ENCODE assay signal across 15 mouse cellular contexts in genomic region chr2:26590282-26590681, GRCm38 (mm10). TPM values are rescaled to one million over a fixed set of nuclear protein-coding genes. Genes with fewer than 3 reads are reported as not detected.
DNase-seq lines count a peak whose midpoint lies in the region; ATAC-seq and TF ChIP-seq lines count a peak whose summit lies in the region.
"Had no signal": no experiment of that assay in that cellular context is flagged by ENCODE, and none has a peak within 500 bp of the region (broad histone marks: within the 10 kb centered on the region; RNA-seq: fewer than 3 reads in every experiment).

No protein-coding gene starts in this region.

- 90% methylated on average over 7 of the region's 7 CpGs for WGBS in heart, postnatal 0 days
- WGBS in heart, embryonic 10.5 days: 88% methylated on average over 7 of the region's 7 CpGs
- WGBS in liver, adult 2 months: 75% methylated on average over 7 of the region's 7 CpGs
- WGBS in intestine, embryonic 15.5 days: 89% methylated on average over 7 of the region's 7 CpGs
- WGBS in liver, postnatal 0 days (ENCODE audit: insufficient replicate concordance): 93% methylated on average over 7 of the region's 7 CpGs

- peak overlapping the region; percentile 78 for H3K4me2 ChIP-seq in heart, postnatal 0 days (ENCODE audit: low read depth, low read length)
- H3K4me2 ChIP-seq in intestine, embryonic 15.5 days (replicated peaks): 0 out of 2 replicates have a peak overlapping the region, but pooled peaks have one; percentile 6
- H3K4me2 ChIP-seq in liver, postnatal 0 days (ENCODE audit: low read depth, low read length): no peak overlapping the region

- TF ChIP-seq POLR2A in liver, adult 2 months (IDR thresholded peaks at IDR 0.05; ENCODE audit: extremely low read depth, insufficient read depth, low read length): no peak

- no peak for ATAC-seq in heart, postnatal 0 days (ENCODE audit: insufficient read depth, low read depth)
- no peak for ATAC-seq in intestine, embryonic 15.5 days
- ATAC-seq in liver, postnatal 0 days: no peak

- H3K79me2 ChIP-seq in liver, adult 2 months (ENCODE audit: control insufficient read depth, insufficient read depth, low read length): no peaks in the 10 kb centered on the region

- no peak for TF ChIP-seq CTCF in heart, postnatal 0 days (IDR thresholded peaks at IDR 0.05; ENCODE audit: low read depth)
- 0 out of 2 replicates have a peak, but pooled peaks have one; percentile 2 for TF ChIP-seq CTCF in liver, adult 2 months (IDR thresholded peaks at IDR 0.05; ENCODE audit: low read depth, low read length)
- TF ChIP-seq CTCF in liver, postnatal 0 days (IDR thresholded peaks at IDR 0.05; ENCODE audit: low read depth): no peak

- H3K27ac ChIP-seq in heart, postnatal 0 days (ENCODE audit: low read depth): peak overlapping the region; percentile 86; the same call in 1 of the 2 replicates
- no peak overlapping the region for H3K27ac ChIP-seq in heart, embryonic 10.5 days
- no peak overlapping the region for H3K27ac ChIP-seq in liver, adult 2 months (replicated peaks; ENCODE audit: insufficient read depth, low read depth, low read length)
- H3K27ac ChIP-seq in intestine, embryonic 15.5 days: no peak overlapping the region
- no peak overlapping the region for H3K27ac ChIP-seq in liver, postnatal 0 days (ENCODE audit: low read depth)
- H3K27ac ChIP-seq: macrophage had no signal

- H3K36me3 ChIP-seq in heart, postnatal 0 days (replicated peaks; ENCODE audit: control insufficient read depth, insufficient read depth, low read length): peaks cover 32% of the 10 kb centered on the region
- peaks cover 64% of the 10 kb centered on the region for H3K36me3 ChIP-seq in heart, embryonic 10.5 days
- H3K36me3 ChIP-seq in liver, adult 2 months (ENCODE audit: control insufficient read depth, insufficient read depth, low read length): peaks cover 22% of the 10 kb centered on the region; the same call in 1 of the 2 replicates
- peaks cover 9% of the 10 kb centered on the region for H3K36me3 ChIP-seq in intestine, embryonic 15.5 days
- peaks cover 18% of the 10 kb centered on the region for H3K36me3 ChIP-seq in liver, postnatal 0 days (replicated peaks; ENCODE audit: insufficient read depth, low read length)

- H3K4me1 ChIP-seq in heart, postnatal 0 days (ENCODE audit: control insufficient read depth, insufficient read depth): peaks cover 12% of the 10 kb centered on the region; the same call in 1 of the 2 replicates
- peaks cover 46% of the 10 kb centered on the region for H3K4me1 ChIP-seq in heart, embryonic 10.5 days
- H3K4me1 ChIP-seq in liver, adult 2 months (ENCODE audit: control insufficient read depth, insufficient read depth, low read length): peaks cover 14% of the 10 kb centered on the region
- peaks cover 15% of the 10 kb centered on the region; the same call in 1 of the 2 replicates for H3K4me1 ChIP-seq in intestine, embryonic 15.5 days (replicated peaks)
- H3K4me1 ChIP-seq in liver, postnatal 0 days (ENCODE audit: insufficient read depth): peaks cover 15% of the 10 kb centered on the region

- peak overlapping the region; percentile 77; the same call in 1 of the 2 replicates for H3K9ac ChIP-seq in heart, postnatal 0 days (replicated peaks; ENCODE audit: low read depth, low read length)
- H3K9ac ChIP-seq in liver, adult 2 months (ENCODE audit: low read depth, low read length): peak overlapping the region; percentile 32
- H3K9ac ChIP-seq in intestine, embryonic 15.5 days: no peak overlapping the region
- no peak overlapping the region for H3K9ac ChIP-seq in liver, postnatal 0 days (replicated peaks)

- no peak for DNase-seq in heart, postnatal 0 days (ENCODE audit: low spot score)
- DNase-seq in heart, embryonic 10.5 days (ENCODE audit: low spot score): no peak
- no peak for DNase-seq in liver, adult 2 months (ENCODE audit: extremely low read depth, low read depth, low spot score)
- DNase-seq in liver: no peak
- DNase-seq in liver, postnatal 0 days: peak; percentile 17
- no peak for DNase-seq in cerebellum, adult 11-12 months
- DNase-seq: adrenal gland, postnatal 25 days; cerebellum, adult 18-20 months had no signal

- H3K9me3 ChIP-seq in heart, postnatal 0 days (replicated peaks; ENCODE audit: control insufficient read depth, low read length): no peaks in the 10 kb centered on the region
- no peaks in the 10 kb centered on the region for H3K9me3 ChIP-seq in heart, embryonic 10.5 days
- no peaks in the 10 kb centered on the region for H3K9me3 ChIP-seq in intestine, embryonic 15.5 days
- no peaks in the 10 kb centered on the region for H3K9me3 ChIP-seq in liver, postnatal 0 days (ENCODE audit: low read length)

- no peaks in the 10 kb centered on the region for H3K27me3 ChIP-seq in heart, postnatal 0 days (ENCODE audit: control insufficient read depth, insufficient read depth, low read length)
- H3K27me3 ChIP-seq in heart, embryonic 10.5 days (ENCODE audit: insufficient read depth, poor library complexity, severe bottlenecking): peaks cover 5% of the 10 kb centered on the region; the same call in 1 of the 2 replicates
- H3K27me3 ChIP-seq in liver, adult 2 months (ENCODE audit: control insufficient read depth, insufficient read depth, low read length): no peaks in the 10 kb centered on the region
- H3K27me3 ChIP-seq in intestine, embryonic 15.5 days (replicated peaks): no peaks in the 10 kb centered on the region
- H3K27me3 ChIP-seq in liver, postnatal 0 days (ENCODE audit: insufficient read depth, low read length): 0 out of 2 replicates have a peak, but pooled peaks cover 2% of the 10 kb centered on the region

- peak overlapping the region; percentile 65; the same call in 1 of the 2 replicates for H3K4me3 ChIP-seq in heart, postnatal 0 days (ENCODE audit: low read depth, low read length)
- H3K4me3 ChIP-seq in heart, embryonic 10.5 days: no peak overlapping the region
- peak overlapping the region; percentile 41; the same call in 1 of the 2 replicates for H3K4me3 ChIP-seq in liver, adult 2 months (ENCODE audit: insufficient read depth, low read depth, low read length)
- no peak overlapping the region for H3K4me3 ChIP-seq in intestine, embryonic 15.5 days (replicated peaks)
- H3K4me3 ChIP-seq in liver, postnatal 0 days (ENCODE audit: low read depth, low read length): no peak overlapping the region

- no peak for TF ChIP-seq EP300 in heart, postnatal 0 days (IDR thresholded peaks at IDR 0.05; ENCODE audit: low read depth)
- no peak for TF ChIP-seq EP300 in liver, postnatal 0 days (IDR thresholded peaks at IDR 0.05; ENCODE audit: low read depth)

RNA-seq across cellular contexts. Expression of gene Gm20532, which starts 3.8 kb away (rescaled TPM):
- not detected in 2 replicates for total RNA-seq in heart, postnatal 0 days (2014; rRNA removed; ENCODE audit: low replicate concordance)
- polyA plus RNA-seq in heart, postnatal 0 days (2015; fragmentation: Nextera tagmentation; extraction: Ambion mirVana): not detected in 2 replicates
- polyA plus RNA-seq in heart, embryonic 10.5 days (2016; fragmentation: Nextera tagmentation; extraction: Ambion mirVana): not detected in 2 replicates
- total RNA-seq in liver, adult 2 months (2014; rRNA removed): not detected in 2 replicates
- polyA plus RNA-seq in liver, adult 2 months (2012; rRNA removed): not detected in 2 replicates
- polyA plus RNA-seq in intestine, embryonic 15.5 days (2015; fragmentation: Nextera tagmentation; extraction: Ambion mirVana): not detected in 2 replicates
- not detected in 2 replicates for polyA plus RNA-seq in liver, postnatal 0 days (2015; fragmentation: Nextera tagmentation; extraction: Ambion mirVana)
- total RNA-seq: adrenal gland, postnatal 25 days; heart, postnatal 14 days; layer of hippocampus, adult 8-10 months; left cerebral cortex, postnatal 14 days; midbrain, postnatal 0 days had no signal
- polyA plus RNA-seq: urinary bladder, adult 2 months had no signal

RNA-seq across cellular contexts. Expression of gene Egfl7, which starts 10.5 kb away (rescaled TPM):
- total RNA-seq in heart, postnatal 0 days (2014; rRNA removed; ENCODE audit: low replicate concordance): 375 and 401 TPM in 2 replicates
- polyA plus RNA-seq in heart, postnatal 0 days (2015; fragmentation: Nextera tagmentation; extraction: Ambion mirVana): 158 and 159 TPM in 2 replicates
- polyA plus RNA-seq in heart, embryonic 10.5 days (2016; fragmentation: Nextera tagmentation; extraction: Ambion mirVana): 164 and 186 TPM in 2 replicates
- total RNA-seq in liver, adult 2 months (2014; rRNA removed): 58.6 and 67.0 TPM in 2 replicates
- 60.7 and 90.0 TPM in 2 replicates for polyA plus RNA-seq in liver, adult 2 months (2012; rRNA removed)
- 113 and 124 TPM in 2 replicates for polyA plus RNA-seq in intestine, embryonic 15.5 days (2015; fragmentation: Nextera tagmentation; extraction: Ambion mirVana)
- 49.6 and 53.0 TPM in 2 replicates for polyA plus RNA-seq in liver, postnatal 0 days (2015; fragmentation: Nextera tagmentation; extraction: Ambion mirVana)

RNA-seq across cellular contexts. Expression of gene Agpat2, which starts 13.9 kb away (rescaled TPM):
- total RNA-seq in heart, postnatal 0 days (2014; rRNA removed; ENCODE audit: low replicate concordance): 41.0 and 49.3 TPM in 2 replicates
- polyA plus RNA-seq in heart, postnatal 0 days (2015; fragmentation: Nextera tagmentation; extraction: Ambion mirVana): 23.9 and 24.1 TPM in 2 replicates
- polyA plus RNA-seq in heart, embryonic 10.5 days (2016; fragmentation: Nextera tagmentation; extraction: Ambion mirVana): 20.4 and 28.9 TPM in 2 replicates
- total RNA-seq in liver, adult 2 months (2014; rRNA removed): 116 and 153 TPM in 2 replicates
- 421 and 511 TPM in 2 replicates for polyA plus RNA-seq in liver, adult 2 months (2012; rRNA removed)
- 79.9 and 90.3 TPM in 2 replicates for polyA plus RNA-seq in intestine, embryonic 15.5 days (2015; fragmentation: Nextera tagmentation; extraction: Ambion mirVana)
- 215 and 221 TPM in 2 replicates for polyA plus RNA-seq in liver, postnatal 0 days (2015; fragmentation: Nextera tagmentation; extraction: Ambion mirVana)

RNA-seq across cellular contexts. Expression of gene Fam69b, which starts 38.0 kb away (rescaled TPM):
- 16.5 and 23.2 TPM in 2 replicates for total RNA-seq in heart, postnatal 0 days (2014; rRNA removed; ENCODE audit: low replicate concordance)
- 7.7 and 9.7 TPM in 2 replicates for polyA plus RNA-seq in heart, postnatal 0 days (2015; fragmentation: Nextera tagmentation; extraction: Ambion mirVana)
- polyA plus RNA-seq in heart, embryonic 10.5 days (2016; fragmentation: Nextera tagmentation; extraction: Ambion mirVana): 15.7 and 18.2 TPM in 2 replicates
- total RNA-seq in liver, adult 2 months (2014; rRNA removed): 0.09 and 0.13 TPM in 2 replicates
- 0.41 and 0.60 TPM in 2 replicates for polyA plus RNA-seq in liver, adult 2 months (2012; rRNA removed)
- 31.1 and 32.6 TPM in 2 replicates for polyA plus RNA-seq in intestine, embryonic 15.5 days (2015; fragmentation: Nextera tagmentation; extraction: Ambion mirVana)
- polyA plus RNA-seq in liver, postnatal 0 days (2015; fragmentation: Nextera tagmentation; extraction: Ambion mirVana): 0.48 and 0.56 TPM in 2 replicates
- polyA plus RNA-seq: macrophage had no signal

Comparison
In these comparisons a context has a peak if more than half of its experiments do, and no peak if none do; other contexts are left out.
1. H3K4me3 ChIP-seq: peak in heart, postnatal 0 days (single experiment) and liver, adult 2 months (single experiment); none in heart, embryonic 10.5 days (single experiment), intestine, embryonic 15.5 days (single experiment) and liver, postnatal 0 days (single experiment).
2. H3K9ac ChIP-seq: peak in heart, postnatal 0 days (single experiment) and liver, adult 2 months (single experiment); none in intestine, embryonic 15.5 days (single experiment) and liver, postnatal 0 days (single experiment).